Mouse (Mus musculus): ENCODE data around the gene Tex2.

GRCm38 (mm10) chr11:106607316-106607715, 5.9 kb downstream of the Tex2 start:
- no peak for TF ChIP-seq CTCF (IDR thresholded peaks at IDR 0.05; ENCODE audit: low read depth, low read length)
- no peak for TF ChIP-seq POLR2A (IDR thresholded peaks at IDR 0.05; ENCODE audit: borderline replicate concordance, low read depth, low read length)
